Mouse (Mus musculus): ENCODE data around the gene Gm17387.

Gm17387 gene

GRCm38 (mm10) chr7:141072017-141072745, 43.2 kb downstream of the Gm17387 start:
- no peak for DNase-seq (ENCODE audit: extremely low spot score, low read depth, low spot score)

GRCm38 (mm10) chr7:141073782-141074181, 44.9 kb downstream of the Gm17387 start:
- DNase-seq (ENCODE audit: extremely low spot score, low read depth, low spot score): no peak

- no peak for DNase-seq (ENCODE audit: extremely low spot score, low read depth, low spot score)
Observed at GRCm38 (mm10) chr7:141077841-141078240, 48.9 kb downstream of the Gm17387 start, which contains the start of gene Pkp3. Pkp3 (plus strand) TSS chr7:141078218.

GRCm38 (mm10) chr7:141078876-141079275, 49.9 kb downstream of the Gm17387 start:
- no peak for DNase-seq (ENCODE audit: extremely low spot score, low read depth, low spot score)
